Mouse (Mus musculus): Measurements from ENCODE around the gene Card19.

Card19 gene

GRCm38 (mm10) chr13:49193650-49194049, 22.2 kb downstream of the Card19 start:
- no peak for DNase-seq (ENCODE audit: low spot score)

GRCm38 (mm10) chr13:49192156-49192855, 23.5 kb downstream of the Card19 start:
- DNase-seq (ENCODE audit: low spot score): no peak

GRCm38 (mm10) chr13:49191673-49192035, 24.2 kb downstream of the Card19 start:
- DNase-seq (ENCODE audit: low spot score): no peak

- DNase-seq (ENCODE audit: low spot score): no peak
These were observed 24.8 kb downstream of the Card19 start for GRCm38 (mm10) chr13:49190876-49191672.

- no peak for DNase-seq (ENCODE audit: low spot score)
These were observed 25.6 kb downstream of the Card19 start for GRCm38 (mm10) chr13:49189970-49190870.

GRCm38 (mm10) chr13:49188966-49189360, 26.9 kb downstream of the Card19 start:
- no peak for DNase-seq (ENCODE audit: low spot score)

GRCm38 (mm10) chr13:49188219-49188965, 27.4 kb downstream of the Card19 start:
- no peak for DNase-seq (ENCODE audit: low spot score)

- no peak for DNase-seq (ENCODE audit: low spot score)
These were observed 28.3 kb downstream of the Card19 start, which contains the start of gene Ninj1 for GRCm38 (mm10) chr13:49187288-49188218. Gene Ninj1 (plus strand): TSS chr13:49187485.

GRCm38 (mm10) chr13:49186798-49187287, 29.0 kb downstream of the Card19 start:
- DNase-seq (ENCODE audit: low spot score): no peak

GRCm38 (mm10) chr13:49183646-49184045, 32.2 kb downstream of the Card19 start:
- DNase-seq (ENCODE audit: low spot score): no peak

- no peak for DNase-seq (ENCODE audit: low spot score)
These were observed 32.7 kb downstream of the Card19 start for GRCm38 (mm10) chr13:49183161-49183560.

GRCm38 (mm10) chr13:49181411-49181984, 34.3 kb downstream of the Card19 start:
- no peak for DNase-seq (ENCODE audit: low spot score)

GRCm38 (mm10) chr13:49180691-49181090, 35.1 kb downstream of the Card19 start:
- no peak for DNase-seq (ENCODE audit: low spot score)

GRCm38 (mm10) chr13:49180274-49180673, 35.6 kb downstream of the Card19 start:
- DNase-seq (ENCODE audit: low spot score): no peak

- no peak for DNase-seq (ENCODE audit: low spot score)
These were observed 36.8 kb downstream of the Card19 start for GRCm38 (mm10) chr13:49178839-49179585.

- DNase-seq (ENCODE audit: low spot score): no peak
These were observed 40.3 kb downstream of the Card19 start for GRCm38 (mm10) chr13:49175509-49175908.

- no peak for DNase-seq (ENCODE audit: low spot score)
These were observed 42.8 kb downstream of the Card19 start for GRCm38 (mm10) chr13:49172971-49173596.

GRCm38 (mm10) chr13:49172335-49172734, 43.5 kb downstream of the Card19 start:
- DNase-seq (ENCODE audit: low spot score): no peak

- DNase-seq (ENCODE audit: low spot score): no peak
These were observed 44.1 kb downstream of the Card19 start for GRCm38 (mm10) chr13:49171729-49172128.
